Mouse (Mus musculus) kidney, postnatal 36 days (tissue): Measurements from ENCODE around the gene Col24a1.
"Not testable (repeated sequence)": the region's sequence is repeated elsewhere in the genome, so short reads cannot be mapped to it uniquely, and the experiment has no call there.

Experiments
- DNase-seq, 2 experiments: peaks; one replicate each; pipeline ENCODE4 v3.0.0; 2021 to 2022; ENCODE audit warnings: mixed read lengths in 2 of 2

Col24a1 gene

GRCm38 (mm10) chr3:145356865-145357487 lies 64.7 kb downstream of the Col24a1 start:
- DNase-seq, result no peak

GRCm38 (mm10) chr3:145365227-145365626 lies 73.0 kb downstream of the Col24a1 start:
- DNase-seq, result peak in 1 of 2 experiments; percentile 8

- no peak for DNase-seq
Observed at GRCm38 (mm10) chr3:145367176-145367717, 75.0 kb downstream of the Col24a1 start.

GRCm38 (mm10) chr3:145376298-145376697 lies 84.0 kb downstream of the Col24a1 start:
- peak in 1 of 2 experiments; percentile 7 for DNase-seq

- DNase-seq, result no peak
Observed at GRCm38 (mm10) chr3:145383095-145383494, 90.8 kb downstream of the Col24a1 start.

- DNase-seq, result no peak
Observed at GRCm38 (mm10) chr3:145386434-145386833, 94.2 kb downstream of the Col24a1 start.

- DNase-seq, result no peak
Observed at GRCm38 (mm10) chr3:145390681-145391080, 98.4 kb downstream of the Col24a1 start.

GRCm38 (mm10) chr3:145391986-145392659 lies 99.9 kb downstream of the Col24a1 start:
- DNase-seq, result no peak

- DNase-seq, result no peak
Observed at GRCm38 (mm10) chr3:145399173-145399572, 106.9 kb downstream of the Col24a1 start.

GRCm38 (mm10) chr3:145402257-145402656 lies 110.0 kb downstream of the Col24a1 start:
- DNase-seq, result no peak

GRCm38 (mm10) chr3:145402994-145403393 lies 110.7 kb downstream of the Col24a1 start:
- DNase-seq, result no peak

GRCm38 (mm10) chr3:145408045-145408444 lies 115.8 kb downstream of the Col24a1 start:
- peak; percentile 11 to 62 for DNase-seq

GRCm38 (mm10) chr3:145412137-145412536 lies 119.9 kb downstream of the Col24a1 start:
- DNase-seq, result peak in 1 of 2 experiments; percentile 3

GRCm38 (mm10) chr3:145414362-145414761 lies 122.1 kb downstream of the Col24a1 start:
- DNase-seq, result no peak

- DNase-seq, result no peak
Observed at GRCm38 (mm10) chr3:145417809-145418208, 125.5 kb downstream of the Col24a1 start.

- no peak for DNase-seq
Observed at GRCm38 (mm10) chr3:145420421-145420820, 128.1 kb downstream of the Col24a1 start.

GRCm38 (mm10) chr3:145422044-145422443 lies 129.8 kb downstream of the Col24a1 start:
- no peak for DNase-seq

- DNase-seq, result peak; percentile 34 to 68
Observed at GRCm38 (mm10) chr3:145438352-145438751, 146.1 kb downstream of the Col24a1 start.

GRCm38 (mm10) chr3:145439086-145439485 lies 146.8 kb downstream of the Col24a1 start:
- DNase-seq, result no peak

- no peak for DNase-seq
Observed at GRCm38 (mm10) chr3:145440993-145441392, 148.7 kb downstream of the Col24a1 start.

- DNase-seq, result peak; percentile 40 to 75
Observed at GRCm38 (mm10) chr3:145442268-145442667, 150.0 kb downstream of the Col24a1 start.

- not testable (repeated sequence) for DNase-seq
Observed at GRCm38 (mm10) chr3:145443167-145443566, 150.9 kb downstream of the Col24a1 start.

GRCm38 (mm10) chr3:145457039-145457438 lies 164.8 kb downstream of the Col24a1 start:
- no peak for DNase-seq

- peak in 1 of 2 experiments; percentile 16 for DNase-seq
Observed at GRCm38 (mm10) chr3:145462351-145462750, 170.1 kb downstream of the Col24a1 start.
